Mouse (Mus musculus) left cerebral cortex, postnatal 4 days (tissue): ENCODE data around the gene Smyd2. TPM values are rescaled to one million over a fixed set of nuclear protein-coding genes. Genes with fewer than 3 reads are reported as not detected.

ENCODE experiments used
- DNase-seq: peaks from one replicate; pipeline ENCODE4 v3.0.0-alpha.2; 2022
- intact Hi-C: fragments of 180-260 bp; cut with DNase I; formaldehyde crosslinking; loops from one replicate; pipeline ENCODE4 v1.15.1; 2025
- total RNA-seq, 2 experiments: library from RNA; stranded (reverse); gene quantifications; 2 replicates each; pipeline ENCODE4 v1.2.3; 2021

Gene Smyd2
- total RNA-seq, 2 experiments from 2014 or later = 120 to 128 TPM

DNA sequence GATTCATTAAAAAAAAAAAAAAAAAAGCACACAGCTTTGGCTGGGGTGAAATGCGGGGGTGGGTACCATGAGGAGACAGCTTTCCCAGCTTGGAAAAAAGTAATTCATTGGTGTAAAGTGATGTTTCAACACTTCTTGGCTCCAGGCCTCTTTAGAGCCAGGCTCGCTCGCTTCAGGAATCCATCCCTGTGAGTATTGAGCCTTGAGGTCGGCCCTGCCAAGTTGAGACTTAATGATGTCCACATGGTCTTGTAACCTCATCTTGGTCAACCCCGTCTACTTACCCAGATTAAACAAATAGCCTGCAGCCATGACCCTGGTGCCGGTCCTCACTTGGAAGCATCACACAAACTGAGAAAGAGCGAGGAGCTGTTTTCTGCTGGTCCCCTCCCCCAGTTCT is 69.7 kb downstream of the Smyd2 start:
- intact Hi-C loops = no loop called here

DNA sequence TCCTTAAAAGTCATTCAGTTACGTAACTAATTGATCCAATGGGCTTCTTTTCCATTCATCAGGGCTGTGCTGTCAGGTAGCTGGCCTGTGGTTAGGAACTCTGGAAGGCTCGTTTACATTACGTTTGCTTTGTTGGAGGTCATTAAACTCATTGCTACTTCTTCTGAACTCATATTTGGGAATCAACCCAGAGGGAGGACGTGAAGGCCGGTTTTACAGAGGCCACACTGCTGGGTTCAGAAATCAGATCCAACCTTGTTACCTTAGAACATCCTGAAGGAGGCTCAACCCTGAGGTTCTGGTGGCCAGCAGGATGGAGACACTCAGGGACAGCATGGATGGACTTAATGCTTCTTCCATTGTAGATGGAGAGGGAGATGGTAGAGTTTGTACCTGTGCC is 70.1 kb downstream of the Smyd2 start:
- DNase-seq = no peak
- intact Hi-C loops = no loop called here

More for the DNA sequence above, 69.7 kb downstream of the Smyd2 start:
- no peak for DNase-seq

DNA sequence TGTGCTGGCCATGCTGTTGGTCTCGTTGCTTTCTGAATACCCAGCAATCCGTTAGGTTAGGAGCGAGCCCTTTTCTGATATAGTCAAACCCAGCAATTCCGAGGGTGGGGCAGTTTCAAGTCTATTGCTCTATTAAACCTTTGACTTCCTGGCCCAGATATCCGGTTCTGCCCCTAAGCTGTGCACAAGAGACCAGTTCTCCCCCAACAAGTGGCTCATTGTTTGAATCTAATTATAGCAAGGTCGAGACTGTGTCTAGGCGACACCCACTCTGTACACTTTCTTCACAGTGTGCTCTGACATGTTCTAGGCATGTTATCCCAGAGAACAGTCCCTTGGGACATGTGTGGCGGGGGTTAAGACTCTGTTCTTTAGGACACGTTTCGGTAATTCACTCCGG is 72.6 kb downstream of the Smyd2 start:
- intact Hi-C loops = no loop called here
- DNase-seq = no peak

DNA sequence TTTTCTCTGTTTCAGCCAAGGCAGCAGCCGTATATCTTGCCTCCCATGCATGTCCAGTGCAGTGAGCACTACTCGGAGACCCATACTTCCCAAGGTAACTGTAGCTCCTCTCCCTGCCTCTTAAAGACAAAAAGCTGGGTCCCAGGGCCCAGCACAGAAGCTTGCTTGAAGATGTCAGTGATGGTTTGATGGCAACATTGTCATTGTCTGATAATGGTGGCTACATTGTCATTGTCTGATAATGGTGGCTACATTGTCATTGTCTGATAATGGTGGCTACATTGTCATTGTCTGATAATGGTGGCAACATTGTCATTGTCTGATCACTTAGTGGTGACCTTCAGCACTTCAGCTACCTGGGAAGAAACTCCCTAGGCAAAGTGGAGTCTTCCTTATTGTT is 75.8 kb downstream of the Smyd2 start:
- intact Hi-C loops = no loop called here
- no peak for DNase-seq

DNA sequence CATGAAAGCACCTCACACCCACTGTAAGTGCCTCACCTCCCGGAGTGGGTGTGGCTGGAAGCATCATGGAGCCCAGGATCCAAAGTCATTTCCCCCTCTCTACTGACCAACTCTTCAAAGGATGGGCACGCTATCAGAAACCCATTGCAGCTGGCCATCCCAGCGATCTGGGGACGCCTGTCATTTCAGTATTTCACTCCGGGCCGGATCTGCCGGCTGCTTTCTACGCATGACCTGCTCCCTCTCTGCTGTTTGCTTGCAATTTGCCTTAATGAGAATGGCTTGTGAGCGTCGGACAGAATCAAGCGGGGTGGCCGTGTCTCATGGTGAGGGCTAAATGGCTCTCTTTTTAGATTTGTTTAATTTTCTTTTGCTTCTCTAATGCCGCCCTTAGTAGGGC is 88.0 kb downstream of the Smyd2 start:
- intact Hi-C loops = no loop called here
- peak; percentile 26 for DNase-seq

DNA sequence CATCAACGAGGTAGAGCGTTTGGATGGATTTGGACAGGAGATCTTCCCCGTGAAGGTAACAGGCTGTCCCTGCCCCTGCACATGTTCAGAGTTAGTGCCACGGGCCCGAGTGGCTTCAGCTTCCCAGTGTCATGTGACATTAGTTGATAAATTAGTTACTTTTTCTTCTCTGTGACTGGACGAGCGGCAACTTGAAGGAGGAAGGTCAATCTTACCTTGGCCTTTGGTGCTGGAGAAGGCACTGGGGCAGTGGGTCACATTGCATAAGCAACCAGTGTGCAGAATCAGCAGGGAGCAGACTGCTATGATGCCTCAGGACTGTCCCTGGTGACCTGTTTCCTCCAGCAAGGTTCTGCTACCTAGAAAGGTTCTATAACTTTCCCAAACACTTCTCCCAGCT is 88.8 kb downstream of the Smyd2 start:
- intact Hi-C loops = no loop called here
- DNase-seq = no peak

DNA sequence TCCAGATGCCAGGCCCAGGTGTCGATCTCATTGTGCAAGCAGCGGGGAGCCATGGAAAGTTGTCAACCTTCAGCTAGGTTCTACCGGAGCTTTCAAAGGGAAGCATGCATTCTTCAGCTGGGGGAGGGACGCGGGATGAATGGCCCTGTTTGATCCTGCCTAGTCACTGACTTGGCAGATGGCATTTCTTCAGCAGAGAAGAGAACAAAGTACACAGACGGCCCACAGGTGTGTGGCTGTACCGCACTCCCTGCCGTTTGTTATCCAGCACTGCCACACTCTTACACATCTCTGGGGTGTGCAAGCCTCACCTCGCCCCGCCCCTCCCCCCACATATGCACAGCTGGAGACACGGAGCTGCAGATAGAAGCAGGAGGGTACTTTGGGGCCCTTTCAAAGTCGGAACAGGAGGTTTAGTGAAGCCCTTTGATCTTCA is 91.3 kb downstream of the Smyd2 start:
- DNase-seq = no peak
- intact Hi-C loops = no loop called here

Other genes with a start within 250 kb of the Smyd2 start
- gene Cenpf, start 234.3 kb downstream of the Smyd2 start, total RNA-seq = 1 to 10 TPM; 7.2 to 8.1 TPM
- 1 to 10 TPM; 6.4 to 6.5 TPM for gene Ptpn14, start 194.1 kb downstream of the Smyd2 start, total RNA-seq
- 10 to 100 TPM; 11.6 to 16.3 TPM for gene Prox1, start 248.4 kb upstream of the Smyd2 start, total RNA-seq